Mouse (Mus musculus) cortical plate, adult 2 months (tissue): Measurements from ENCODE around the gene Tenm4. TPM values are rescaled to one million over a fixed set of nuclear protein-coding genes. Genes with fewer than 3 reads are reported as not detected.

Experiments used
- H3K27ac ChIP-seq: fragments of 200-500 bp; 2 replicates; pipeline ENCODE4 v1.5.1; 2012; ENCODE audit warnings: low read length, control low read depth, inconsistent platforms; ENCODE audit not compliant: insufficient read depth
- H3K4me1 ChIP-seq: fragments of 200-500 bp; 2 replicates; pipeline ENCODE4 v1.6.1; 2011; ENCODE audit warnings: low read length; ENCODE audit not compliant: control insufficient read depth, insufficient read depth
- H3K4me3 ChIP-seq: fragments of 200-500 bp; 2 replicates; pipeline ENCODE4 v1.5.1; 2011; ENCODE audit warnings: mild to moderate bottlenecking, low read length, control low read depth; ENCODE audit not compliant: insufficient read depth
- CTCF ChIP-seq: fragments of 200-500 bp; IDR thresholded peaks from 2 replicates; pipeline ENCODE4 v1.5.1; 2011; ENCODE audit warnings: mild to moderate bottlenecking, control low read depth, low read length; ENCODE audit not compliant: insufficient read depth; ENCODE audit errors: extremely low read depth
- POLR2A ChIP-seq: fragments of 200-500 bp; IDR thresholded peaks from 2 replicates; pipeline ENCODE4 v1.6.1; 2011; ENCODE audit warnings: mild to moderate bottlenecking, low read length, control low read depth; ENCODE audit not compliant: insufficient read depth; ENCODE audit errors: extremely low read depth
- polyA plus RNA-seq: library from polyadenylated mRNA; depleted of rRNA; stranded (reverse); fragments of >200 nt; gene quantifications from 2 replicates; pipeline ENCODE4 v1.2.3, GENCODE M21; 2012

Gene Tenm4
- polyA plus RNA-seq, 1 experiment, result 30.2 TPM

DNA sequence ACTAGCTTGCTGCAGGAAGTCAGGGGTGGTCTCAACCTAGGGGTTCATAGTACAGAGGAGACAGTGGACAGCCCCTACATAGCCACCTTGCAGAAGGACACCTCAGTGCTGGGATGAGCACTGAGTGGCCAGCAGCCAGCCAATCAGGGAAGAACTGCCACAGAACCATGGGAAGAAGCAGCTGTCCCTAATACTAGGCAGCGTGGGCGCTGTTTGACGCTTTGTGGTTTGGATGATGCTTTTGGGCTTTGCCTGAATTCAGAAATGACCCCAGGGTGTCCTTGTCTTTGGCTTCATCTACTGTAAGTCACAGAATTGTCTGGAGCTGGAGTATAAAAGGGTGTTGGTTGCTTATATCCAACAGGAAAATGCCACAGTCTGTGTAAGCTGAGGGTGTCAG is 397.0 kb downstream of the Tenm4 start:
- Histone ChIP-seq H3K27ac (no peak overlapping the region), H3K4me1 (peaks cover 6% of the 10 kb centered on the region), H3K4me3 (no peak overlapping the region)
- no peak for TF ChIP-seq POLR2A
- no peak for TF ChIP-seq CTCF

DNA sequence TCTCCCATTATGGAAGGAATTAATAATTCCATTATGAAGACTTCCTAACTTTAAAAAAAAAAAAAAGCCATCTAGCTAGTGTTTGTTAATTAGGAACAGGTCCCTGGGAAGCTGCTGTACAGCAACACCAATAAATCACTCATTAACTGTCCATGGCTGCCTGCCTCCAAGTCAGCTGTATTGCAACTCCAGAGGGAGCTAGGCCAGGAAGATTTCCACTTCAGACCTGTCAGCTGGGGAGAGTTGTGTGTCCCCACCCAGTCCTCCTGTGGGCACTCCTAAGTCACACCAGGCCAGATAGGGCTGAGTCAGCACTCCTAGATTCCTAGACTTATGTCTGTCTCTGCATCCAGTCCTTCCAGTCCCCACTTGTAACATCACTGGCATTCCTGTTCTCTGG is 399.9 kb downstream of the Tenm4 start:
- no peak overlapping the region for H3K27ac ChIP-seq
- no peak overlapping the region for H3K4me3 ChIP-seq
- H3K4me1 ChIP-seq, result peaks cover 10% of the 10 kb centered on the region
- TF ChIP-seq POLR2A, result no peak

DNA sequence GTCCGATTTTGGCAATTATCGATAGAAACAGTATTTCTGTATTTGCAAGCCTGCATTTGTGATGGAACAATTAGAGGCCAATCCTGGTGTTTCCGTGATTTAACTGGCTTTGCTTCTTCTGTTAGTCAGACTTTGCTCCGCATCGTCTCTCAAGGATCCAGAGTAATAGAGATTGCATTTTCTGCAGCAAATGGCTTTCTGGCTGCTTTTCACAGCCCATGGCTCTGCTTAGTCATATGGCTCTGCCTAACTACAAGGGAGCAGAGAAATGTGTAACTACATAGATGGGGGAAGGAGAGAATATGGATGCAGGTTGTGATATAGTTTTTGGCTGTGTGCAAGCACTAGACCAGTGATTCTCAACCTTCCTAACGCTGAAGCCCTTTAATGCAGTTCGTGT is 401.9 kb downstream of the Tenm4 start:
- H3K4me3 ChIP-seq, result no peak overlapping the region
- TF ChIP-seq CTCF (no peak), POLR2A (no peak)
- no peak overlapping the region for H3K27ac ChIP-seq
- H3K4me1 ChIP-seq, result peaks cover 13% of the 10 kb centered on the region

DNA sequence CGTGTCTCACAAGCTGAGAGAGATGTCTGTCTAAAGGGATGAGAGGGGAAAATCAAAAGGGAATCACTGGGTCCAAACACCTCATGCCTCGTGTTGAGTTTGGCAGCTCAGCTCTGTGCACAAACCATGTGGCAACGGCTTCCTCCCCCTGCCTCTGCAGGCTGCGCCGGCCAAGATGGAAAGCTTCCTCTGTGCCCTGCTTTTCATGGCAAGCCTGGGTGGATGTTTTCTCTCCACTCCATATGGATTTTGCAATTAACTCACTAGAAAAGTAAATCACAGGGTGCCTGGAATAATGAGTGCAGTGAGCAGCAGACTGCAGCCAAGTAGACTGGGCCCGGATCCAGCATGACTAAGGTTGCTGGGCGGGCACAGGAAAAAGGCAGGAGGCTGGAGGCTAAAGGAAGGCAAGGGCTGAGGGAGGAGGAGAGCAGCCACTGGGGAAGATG is 404.2 kb downstream of the Tenm4 start:
- TF ChIP-seq POLR2A (no peak), CTCF (no peak)
- H3K27ac ChIP-seq, result peak overlapping the region; percentile 40; the same call in 1 of the 2 replicates
- H3K4me1 ChIP-seq, result peaks cover 13% of the 10 kb centered on the region
- no peak overlapping the region for H3K4me3 ChIP-seq

DNA sequence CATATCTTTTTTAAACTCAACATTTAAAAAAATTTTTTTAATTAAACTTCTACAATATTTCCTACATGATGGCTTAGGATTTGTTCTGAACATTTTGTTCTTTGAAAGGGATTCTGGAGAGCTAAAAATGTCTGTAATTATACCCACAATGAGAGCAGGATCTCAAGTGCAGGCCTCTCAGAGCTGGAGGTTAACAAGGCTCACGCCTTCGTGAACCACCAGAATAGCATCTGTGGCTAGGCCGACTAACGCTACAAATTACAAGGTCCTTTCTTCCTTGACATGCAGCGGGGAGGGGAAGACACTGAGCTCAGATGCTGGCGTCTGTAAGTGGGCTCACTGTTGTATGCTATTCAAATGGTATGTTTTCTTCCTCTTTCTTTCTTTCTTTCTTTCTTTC is 411.7 kb downstream of the Tenm4 start:
- TF ChIP-seq POLR2A (no peak), CTCF (no peak)
- Histone ChIP-seq H3K4me3 (no peak overlapping the region), H3K4me1 (peaks cover 4% of the 10 kb centered on the region; the same call in 1 of the 2 replicates), H3K27ac (no peak overlapping the region)

DNA sequence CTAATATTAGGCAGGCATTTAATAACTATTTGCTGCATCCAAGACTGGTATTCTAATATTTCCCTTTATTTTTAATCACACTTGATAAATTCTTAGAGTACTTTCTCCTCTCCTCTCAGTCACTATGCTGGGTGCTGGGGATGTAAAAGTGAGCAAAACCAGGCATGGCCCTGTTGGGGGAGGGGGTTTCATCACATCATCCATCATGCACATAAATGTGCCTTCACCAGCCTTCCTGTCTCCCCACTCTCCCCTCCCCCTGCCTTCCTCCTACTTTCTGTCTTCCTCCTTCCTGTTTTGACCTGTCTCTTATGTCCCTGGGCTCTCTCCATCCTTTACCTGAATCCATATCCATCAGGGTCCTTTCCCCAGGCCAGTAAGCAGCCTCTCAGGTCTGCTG is 416.4 kb downstream of the Tenm4 start:
- Histone ChIP-seq H3K4me3 (no peak overlapping the region), H3K4me1 (peaks cover 2% of the 10 kb centered on the region; the same call in 1 of the 2 replicates), H3K27ac (no peak overlapping the region)
- no peak for TF ChIP-seq CTCF
- no peak for TF ChIP-seq POLR2A

DNA sequence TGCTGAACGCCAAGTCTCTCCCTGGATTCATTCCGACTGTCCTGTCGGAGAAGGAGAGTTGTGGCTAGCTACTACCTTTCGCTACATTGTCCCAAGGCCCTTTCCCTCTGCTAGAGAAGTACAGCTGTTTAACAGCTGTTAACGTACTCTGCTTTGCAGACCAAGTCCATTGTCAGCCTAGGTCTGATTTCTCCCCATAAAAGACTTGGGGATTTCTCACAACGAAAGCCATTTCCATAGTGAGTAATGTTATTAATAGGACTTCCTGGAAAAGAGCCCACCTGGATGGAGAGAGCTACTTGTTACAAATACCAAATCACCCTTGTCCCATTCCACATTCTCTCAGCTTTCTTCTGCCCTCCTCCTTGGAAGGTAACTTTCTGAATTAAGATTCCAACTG is 417.5 kb downstream of the Tenm4 start:
- Histone ChIP-seq H3K27ac (no peak overlapping the region), H3K4me1 (no peaks in the 10 kb centered on the region), H3K4me3 (no peak overlapping the region)
- TF ChIP-seq POLR2A (no peak), CTCF (no peak)

DNA sequence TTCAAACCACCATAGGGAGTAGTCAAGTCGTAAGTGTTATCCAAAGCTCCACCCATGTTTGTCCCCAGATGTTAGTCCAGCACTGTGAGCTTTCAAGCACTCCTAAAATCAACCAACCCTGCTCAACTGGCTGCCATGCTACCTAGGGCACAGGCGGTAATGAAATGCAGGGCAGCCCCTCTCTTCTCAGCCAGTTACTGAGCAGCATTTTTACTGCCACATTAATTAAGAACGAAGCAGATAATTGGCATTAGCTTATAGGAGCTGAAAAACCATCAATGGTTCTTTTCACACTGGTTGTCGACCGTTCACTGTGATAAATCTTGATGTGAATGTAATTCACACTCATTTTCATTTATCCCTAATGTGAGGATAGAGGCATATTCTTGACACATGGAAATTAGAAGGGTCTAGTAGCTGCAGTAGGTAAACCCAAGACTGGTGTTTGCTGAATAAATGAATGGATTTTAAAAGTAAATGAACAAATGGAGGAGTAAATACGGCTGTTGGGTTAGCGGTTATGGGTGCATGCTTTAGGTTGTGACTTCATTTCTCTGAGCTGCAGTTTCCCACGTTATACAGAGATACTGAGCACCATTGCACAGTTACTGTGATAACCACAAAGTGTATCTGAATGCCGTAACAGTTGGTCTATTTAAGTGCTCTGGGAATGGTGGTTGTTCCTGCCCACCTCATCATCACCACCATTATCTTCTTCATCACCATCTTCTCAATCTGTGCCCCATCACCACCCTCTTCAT is 424.7 kb downstream of the Tenm4 start:
- TF ChIP-seq CTCF (no peak), POLR2A (no peak)
- H3K4me3 ChIP-seq, result no peak overlapping the region
- no peaks in the 10 kb centered on the region for H3K4me1 ChIP-seq
- no peak overlapping the region for H3K27ac ChIP-seq

DNA sequence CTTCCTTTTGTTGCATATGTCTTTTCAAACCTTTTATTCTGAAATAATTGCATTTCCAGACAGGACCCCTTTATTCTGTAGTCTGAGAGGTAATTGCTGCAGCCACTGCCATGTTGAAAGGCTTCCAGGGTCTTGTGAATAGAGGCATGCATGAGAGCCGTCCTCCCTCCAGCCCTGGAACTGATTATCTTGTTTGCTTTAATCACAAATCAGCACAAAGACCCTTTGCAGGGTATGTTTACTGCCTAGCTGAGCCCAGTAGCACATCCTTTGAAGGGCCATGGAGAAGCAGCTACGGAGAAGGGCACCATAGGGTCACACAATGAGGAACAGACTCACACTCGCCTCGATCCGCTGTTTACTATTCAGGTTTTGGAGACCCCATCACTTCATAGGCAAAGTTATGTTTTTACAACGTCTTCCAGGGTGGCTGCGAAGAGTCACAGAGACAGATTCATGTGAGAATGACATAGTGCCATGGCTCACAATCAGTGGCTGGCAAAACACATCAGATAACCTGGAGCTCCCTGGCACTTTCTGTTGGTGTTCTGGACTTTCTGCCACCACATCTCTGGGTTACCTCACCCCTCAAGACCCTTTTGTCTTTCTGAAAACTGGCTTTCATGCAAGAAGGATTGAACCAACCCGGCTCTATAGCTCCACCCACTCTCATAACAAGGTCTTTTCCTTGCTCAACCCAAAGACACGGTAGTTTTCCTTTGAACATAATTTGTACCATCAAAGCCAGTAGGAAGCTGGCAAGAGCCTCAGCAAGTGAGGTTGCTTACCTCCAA is 425.6 kb downstream of the Tenm4 start:
- no peak overlapping the region for H3K27ac ChIP-seq
- H3K4me1 ChIP-seq, result no peaks in the 10 kb centered on the region
- TF ChIP-seq CTCF (no peak), POLR2A (no peak)
- no peak overlapping the region for H3K4me3 ChIP-seq

DNA sequence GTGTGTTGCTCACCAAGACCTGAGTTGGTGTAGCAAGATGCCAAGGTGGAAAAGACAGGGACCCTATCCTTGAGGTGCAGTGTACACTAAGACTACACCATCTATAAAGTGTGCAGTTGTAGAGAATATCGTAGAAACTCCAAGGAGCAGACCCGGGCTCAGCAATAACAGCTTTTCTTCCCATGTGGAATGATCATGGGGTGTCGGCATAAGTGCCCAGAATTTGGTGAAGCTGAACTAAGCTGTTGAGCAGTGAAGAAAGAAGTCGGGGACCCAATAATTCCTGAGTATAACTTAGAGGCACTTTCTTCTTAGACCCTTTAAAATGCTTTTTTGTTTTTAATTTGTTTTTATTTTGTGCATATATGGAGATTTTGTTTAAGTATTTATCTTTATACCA is 426.8 kb downstream of the Tenm4 start:
- H3K4me3 ChIP-seq, result no peak overlapping the region
- no peaks in the 10 kb centered on the region for H3K4me1 ChIP-seq
- TF ChIP-seq POLR2A, result no peak
- no peak overlapping the region for H3K27ac ChIP-seq

DNA sequence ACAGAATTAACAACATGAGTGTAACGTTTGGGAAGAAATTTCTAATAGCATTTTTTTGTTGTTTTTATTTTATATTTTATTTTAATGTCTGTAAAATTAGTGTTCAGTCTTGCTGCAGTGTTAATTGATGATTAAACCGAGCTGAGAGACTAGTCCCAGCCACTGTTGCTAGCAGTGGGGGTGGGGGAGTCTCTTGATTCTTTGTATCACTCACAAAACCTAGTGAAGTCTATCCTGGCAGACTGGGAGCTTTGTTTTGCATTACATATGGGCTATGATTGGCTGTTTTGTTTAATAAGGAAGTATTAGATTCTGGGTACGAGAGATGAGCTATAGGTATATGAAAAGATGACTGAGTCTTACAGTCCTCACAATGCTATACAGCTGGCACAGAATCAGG is 428.0 kb downstream of the Tenm4 start:
- no peak for TF ChIP-seq CTCF
- no peak for TF ChIP-seq POLR2A
- H3K27ac ChIP-seq, result no peak overlapping the region
- H3K4me3 ChIP-seq, result no peak overlapping the region
- H3K4me1 ChIP-seq, result no peaks in the 10 kb centered on the region
